Comparison of ENCODE assay signal across 9 mouse cellular contexts in the genomic region with DNA sequence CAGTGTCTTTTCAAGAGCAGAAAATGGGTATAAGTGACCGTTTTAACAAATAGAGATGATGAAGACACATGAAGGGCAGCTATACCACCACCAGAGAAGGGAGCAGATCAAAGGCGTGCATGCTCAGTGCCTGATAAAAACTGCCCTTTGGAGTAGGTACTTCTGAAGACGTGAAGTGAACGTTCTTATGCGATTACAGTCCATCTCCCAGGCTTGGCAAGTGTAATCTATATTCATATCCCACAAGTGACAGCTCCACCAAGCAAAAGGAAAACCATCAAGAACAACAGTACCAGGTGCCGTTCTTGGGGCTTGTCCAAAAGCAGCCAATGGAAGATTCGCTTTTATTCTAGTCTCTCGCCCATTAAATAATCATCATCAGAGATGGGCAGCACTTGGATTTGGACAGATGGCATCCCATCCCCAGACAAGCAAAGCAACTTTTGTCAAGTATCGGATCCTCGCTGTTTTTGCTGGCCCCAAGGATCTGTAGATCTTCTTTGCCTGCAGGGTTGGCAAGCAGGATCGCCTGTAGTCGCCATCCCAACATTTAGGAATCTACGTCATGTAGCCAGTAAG. TPM values are rescaled to one million over a fixed set of nuclear protein-coding genes. Genes with fewer than 3 reads are reported as not detected.
DNase-seq lines count a peak whose midpoint lies in the region; ATAC-seq lines count a peak whose summit lies in the region.
"Had no signal": no experiment of that assay in that cellular context is flagged by ENCODE, and none has a peak within 500 bp of the region (broad histone marks: within the 10 kb centered on the region; RNA-seq: fewer than 3 reads in every experiment).

No protein-coding gene starts in this region.

- H3K4me2 ChIP-seq in kidney, embryonic 16.5 days (replicated peaks; ENCODE audit: low read depth, low read length), result peak overlapping the region; percentile 72
- H3K4me2 ChIP-seq in heart, embryonic 12.5 days, result peak overlapping the region; percentile 75
- H3K4me2 ChIP-seq in limb, embryonic 15.5 days, result peak overlapping the region; percentile 77
- H3K4me2 ChIP-seq in stomach, embryonic 14.5 days (replicated peaks; ENCODE audit: low read depth, low read length), result peak overlapping the region; percentile 76

- H3K9me3 ChIP-seq in kidney, embryonic 16.5 days (ENCODE audit: low read length), result no peaks in the 10 kb centered on the region
- H3K9me3 ChIP-seq in heart, embryonic 12.5 days (replicated peaks), result no peaks in the 10 kb centered on the region
- no peaks in the 10 kb centered on the region for H3K9me3 ChIP-seq in limb, embryonic 15.5 days
- no peaks in the 10 kb centered on the region for H3K9me3 ChIP-seq in stomach, embryonic 14.5 days (ENCODE audit: control insufficient read depth, low read depth, low read length)

- DNase-seq in kidney, postnatal 10 days, result no peak
- peak; percentile 67 to 68 for DNase-seq in cerebellum, adult 18-20 months

- no peak for ATAC-seq in kidney, embryonic 16.5 days (ENCODE audit: low FRiP score, low TSS enrichment)
- ATAC-seq in heart, embryonic 12.5 days (ENCODE audit: insufficient number of reproducible peaks, low FRiP score), result no peak
- no peak for ATAC-seq in limb, embryonic 15.5 days (ENCODE audit: insufficient number of reproducible peaks, low FRiP score, low TSS enrichment, low read depth)
- no peak for ATAC-seq in stomach, embryonic 14.5 days (ENCODE audit: insufficient number of reproducible peaks, insufficient read depth, low FRiP score, low read depth)
- ATAC-seq in inflammation-experienced regulatory T-cells, adult 6 months, result no peak
- ATAC-seq in granulocyte monocyte progenitor cell, adult 5-6 weeks (replicated peaks; ENCODE audit: poor library complexity, severe bottlenecking), result no peak

- H3K4me3 ChIP-seq in kidney, embryonic 16.5 days (ENCODE audit: low read length), result peak overlapping the region; percentile 87
- peak overlapping the region; percentile 80 for H3K4me3 ChIP-seq in heart, embryonic 12.5 days
- H3K4me3 ChIP-seq in limb, embryonic 15.5 days, result peak overlapping the region; percentile 91
- H3K4me3 ChIP-seq in stomach, embryonic 14.5 days (ENCODE audit: low read depth, low read length), result peak overlapping the region; percentile 94

- H3K27me3 ChIP-seq in kidney, embryonic 16.5 days (ENCODE audit: insufficient read depth, low read length), result no peaks in the 10 kb centered on the region
- no peaks in the 10 kb centered on the region for H3K27me3 ChIP-seq in heart, embryonic 12.5 days (replicated peaks)
- peaks cover 3% of the 10 kb centered on the region; the same call in 1 of the 2 replicates for H3K27me3 ChIP-seq in limb, embryonic 15.5 days
- no peaks in the 10 kb centered on the region for H3K27me3 ChIP-seq in stomach, embryonic 14.5 days (ENCODE audit: control insufficient read depth, insufficient read depth, low read length)

- WGBS in kidney, embryonic 16.5 days, result 67% methylated on average over 13 of the region's 13 CpGs
- 58% methylated on average over 13 of the region's 13 CpGs for WGBS in heart, embryonic 12.5 days
- WGBS in limb, embryonic 15.5 days, result 63% methylated on average over 13 of the region's 13 CpGs
- 55% methylated on average over 13 of the region's 13 CpGs for WGBS in stomach, embryonic 14.5 days

- peak overlapping the region; percentile 29; the same call in 1 of the 2 replicates for H3K9ac ChIP-seq in kidney, embryonic 16.5 days (replicated peaks; ENCODE audit: low read length)
- H3K9ac ChIP-seq in heart, embryonic 12.5 days, result peak overlapping the region; percentile 49
- no peak overlapping the region for H3K9ac ChIP-seq in limb, embryonic 15.5 days
- peak overlapping the region; percentile 85; the same call in 1 of the 2 replicates for H3K9ac ChIP-seq in stomach, embryonic 14.5 days (replicated peaks; ENCODE audit: low read depth, low read length)

- no peaks in the 10 kb centered on the region for H3K36me3 ChIP-seq in kidney, embryonic 16.5 days (ENCODE audit: insufficient read depth, low read length)
- no peaks in the 10 kb centered on the region for H3K36me3 ChIP-seq in heart, embryonic 12.5 days
- H3K36me3 ChIP-seq in limb, embryonic 15.5 days, result no peaks in the 10 kb centered on the region
- no peaks in the 10 kb centered on the region for H3K36me3 ChIP-seq in stomach, embryonic 14.5 days (ENCODE audit: control insufficient read depth, insufficient read depth, low read length)

- H3K27ac ChIP-seq in kidney, embryonic 16.5 days (ENCODE audit: low read length), result no peak overlapping the region
- H3K27ac ChIP-seq in heart, embryonic 12.5 days (ENCODE audit: poor library complexity, severe bottlenecking), result no peak overlapping the region
- no peak overlapping the region for H3K27ac ChIP-seq in limb, embryonic 15.5 days
- no peak overlapping the region for H3K27ac ChIP-seq in stomach, embryonic 14.5 days (ENCODE audit: low read length)

- H3K4me1 ChIP-seq in kidney, embryonic 16.5 days (ENCODE audit: insufficient read depth, low read length), result peaks cover 34% of the 10 kb centered on the region
- H3K4me1 ChIP-seq in heart, embryonic 12.5 days (replicated peaks), result peaks cover 36% of the 10 kb centered on the region
- peaks cover 22% of the 10 kb centered on the region for H3K4me1 ChIP-seq in limb, embryonic 15.5 days
- peaks cover 24% of the 10 kb centered on the region for H3K4me1 ChIP-seq in stomach, embryonic 14.5 days (ENCODE audit: control insufficient read depth, insufficient read depth, low read length)

RNA-seq across cellular contexts. Expression of a gene that starts 1.1 kb away (rescaled TPM):
- polyA plus RNA-seq in kidney, embryonic 16.5 days (2015; fragmentation: Nextera tagmentation; extraction: Ambion mirVana), result 4.0 and 4.9 TPM in 2 replicates
- polyA plus RNA-seq in heart, embryonic 12.5 days (2016; fragmentation: Nextera tagmentation; extraction: Ambion mirVana), result 8.5 and 9.2 TPM in 2 replicates
- polyA plus RNA-seq in limb, embryonic 15.5 days (2015; fragmentation: Nextera tagmentation; extraction: Ambion mirVana), result 5.2 and 6.2 TPM in 2 replicates
- polyA plus RNA-seq in stomach, embryonic 14.5 days (2014; fragmentation: Nextera tagmentation; extraction: Ambion mirVana), result 8.6 and 10.7 TPM in 2 replicates
- polyA plus RNA-seq in inflammation-experienced regulatory T-cells, adult 6 months (2017; shearing (Covaris generic)), result 1 to 10 TPM; 5.0 to 7.9 (median 6.5) TPM
- total RNA-seq in granulocyte monocyte progenitor cell, adult 5-6 weeks (2014; fragmentation: Nextera tagmentation), result 17.4 and 19.4 TPM in 2 replicates
- total RNA-seq in granulocyte monocyte progenitor cell, adult 5-6 weeks (2017), result 15.5 and 21.0 TPM in 2 replicates

RNA-seq across cellular contexts. Expression of a gene that starts 51.3 kb away (rescaled TPM):
- not detected in 2 replicates for polyA plus RNA-seq in kidney, embryonic 16.5 days (2015; fragmentation: Nextera tagmentation; extraction: Ambion mirVana)
- not detected in 2 replicates for polyA plus RNA-seq in heart, embryonic 12.5 days (2016; fragmentation: Nextera tagmentation; extraction: Ambion mirVana)
- not detected in 2 replicates for polyA plus RNA-seq in limb, embryonic 15.5 days (2015; fragmentation: Nextera tagmentation; extraction: Ambion mirVana)
- not detected in 2 replicates for polyA plus RNA-seq in stomach, embryonic 14.5 days (2014; fragmentation: Nextera tagmentation; extraction: Ambion mirVana)
- not detected for polyA plus RNA-seq in inflammation-experienced regulatory T-cells, adult 6 months (2017; shearing (Covaris generic))
- not detected in 2 replicates for total RNA-seq in granulocyte monocyte progenitor cell, adult 5-6 weeks (2014; fragmentation: Nextera tagmentation)
- not detected in 2 replicates for total RNA-seq in granulocyte monocyte progenitor cell, adult 5-6 weeks (2017)
- total RNA-seq: ES-E14 had no signal
